Mouse (Mus musculus) kidney, adult 11 months (tissue): ENCODE measurements at regions not wholly inside any gene's neighbourhood (a gene's known extent, or its start where the extent isn't known, plus 50 kb on each side); places are given as distances from the start of the nearest gene placed in this dataset.

Experiments used
- DNase-seq: peaks from one replicate; pipeline ENCODE4 v3.0.0; 2022

DNA sequence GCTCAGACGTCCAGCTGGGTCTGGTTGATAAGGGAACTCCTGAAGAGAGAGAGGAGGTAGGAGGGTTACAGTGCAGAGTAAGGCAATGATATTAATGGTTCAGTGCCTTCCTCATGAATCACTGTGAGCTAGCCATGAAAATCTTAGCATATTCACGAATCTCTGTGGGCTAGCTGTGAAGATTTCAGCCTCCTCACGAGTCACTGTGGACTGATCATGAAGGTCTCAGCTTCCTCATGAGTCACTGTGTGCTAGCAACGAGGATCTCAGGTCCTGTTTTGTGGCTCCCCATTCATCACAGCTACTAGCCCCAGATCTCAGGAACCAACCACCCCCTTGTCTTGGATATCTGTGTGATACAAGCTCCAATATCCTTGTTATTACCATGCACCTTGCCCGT lies 191.4 kb downstream of the Rap2a start:
- no peak for DNase-seq

DNA sequence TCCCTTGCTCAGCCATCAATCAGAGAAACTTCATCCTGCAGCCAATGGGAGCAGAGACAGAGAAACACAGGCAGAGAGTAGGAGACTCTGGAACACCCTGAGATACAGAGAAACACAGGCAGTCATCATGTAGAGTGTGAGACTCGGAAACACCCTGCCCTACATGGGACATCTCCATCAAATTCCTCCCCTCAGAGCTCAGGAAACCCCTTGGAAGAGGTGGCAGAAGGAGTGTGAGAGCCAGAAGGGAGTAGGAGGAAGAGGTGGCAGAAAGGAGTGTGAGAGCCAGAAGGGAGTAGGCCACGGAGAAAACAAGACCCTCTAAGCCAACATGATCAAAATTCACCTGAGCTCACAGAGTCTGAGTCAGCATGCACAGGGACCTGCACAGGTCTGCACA lies 197.5 kb downstream of the Rap2a start:
- no peak for DNase-seq

DNA sequence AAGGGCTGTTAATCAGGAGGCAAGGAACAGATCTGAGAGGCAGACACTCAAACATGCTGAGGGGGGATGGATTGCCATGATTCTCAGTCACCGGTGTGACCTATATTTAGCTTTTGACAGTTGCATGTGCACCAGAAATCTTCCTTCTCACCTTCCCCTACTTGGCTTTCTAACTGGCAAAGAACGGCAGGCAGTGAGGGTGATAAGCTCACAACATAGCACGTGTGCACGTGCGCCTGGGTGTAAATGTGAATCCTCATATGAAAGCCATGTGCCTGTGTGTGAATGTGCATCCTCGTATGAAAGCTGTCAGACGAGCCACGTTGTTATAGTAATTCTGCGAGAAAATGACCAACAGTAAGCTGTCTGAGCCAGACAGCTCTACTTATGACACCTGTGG lies 200.3 kb downstream of the Rap2a start:
- no peak for DNase-seq

DNA sequence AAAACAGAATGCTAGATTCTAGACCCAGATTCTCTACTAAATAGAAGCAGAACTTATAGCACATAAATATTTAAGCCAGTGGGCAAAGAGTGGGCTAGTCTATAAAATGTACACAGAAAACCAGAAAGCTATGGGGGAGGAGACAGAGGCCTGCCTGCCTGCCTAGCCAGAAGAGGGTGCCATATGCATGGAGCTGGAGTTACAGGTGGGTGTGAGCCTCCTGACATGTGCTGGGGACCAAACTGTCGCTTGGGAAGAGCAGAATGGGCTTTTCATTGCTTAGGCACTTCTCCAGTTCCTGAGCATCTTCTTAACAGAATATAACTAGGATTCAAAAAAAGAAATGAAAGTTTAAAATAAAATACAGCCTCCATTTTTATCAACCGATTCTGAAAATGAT lies 200.8 kb downstream of the Rap2a start:
- no peak for DNase-seq

DNA sequence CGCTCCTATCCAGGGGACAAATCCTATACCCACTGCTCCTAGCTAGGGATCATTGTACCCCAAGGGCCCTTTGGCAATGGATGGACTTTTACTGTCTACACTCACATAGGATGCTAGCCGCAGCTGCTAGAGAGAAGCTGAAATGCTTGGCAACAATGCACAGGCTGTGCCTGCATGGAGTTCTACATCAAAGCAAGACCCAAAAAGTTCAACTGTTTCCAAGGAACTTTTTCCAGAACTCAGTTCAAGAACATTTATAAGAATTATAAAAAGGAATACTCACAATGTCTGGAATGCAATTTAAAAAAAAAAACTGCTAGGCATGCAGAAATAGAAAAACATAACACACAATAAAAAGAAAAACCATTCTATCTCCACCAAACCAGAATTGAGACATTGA lies 202.0 kb downstream of the Rap2a start:
- DNase-seq = no peak

DNA sequence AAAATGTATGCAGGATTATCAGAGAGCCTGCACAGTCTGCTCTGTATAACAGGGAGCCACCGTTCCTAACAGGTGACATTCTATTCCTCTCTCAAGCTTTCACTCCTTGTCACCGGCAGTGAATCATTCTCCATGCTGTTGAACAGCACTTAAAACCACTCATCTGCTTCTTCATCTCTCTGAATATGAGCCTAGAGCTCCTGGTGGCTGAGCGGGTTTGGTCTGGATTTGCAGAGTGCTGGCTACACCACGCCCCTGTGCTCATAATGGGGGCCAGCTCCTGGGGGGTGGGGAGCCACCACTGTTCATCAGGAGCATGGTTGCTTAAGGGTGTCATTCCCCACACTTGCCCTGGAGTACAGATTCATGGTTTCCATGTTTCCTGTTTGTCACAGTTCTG lies 207.0 kb downstream of the Rap2a start:
- no peak for DNase-seq

DNA sequence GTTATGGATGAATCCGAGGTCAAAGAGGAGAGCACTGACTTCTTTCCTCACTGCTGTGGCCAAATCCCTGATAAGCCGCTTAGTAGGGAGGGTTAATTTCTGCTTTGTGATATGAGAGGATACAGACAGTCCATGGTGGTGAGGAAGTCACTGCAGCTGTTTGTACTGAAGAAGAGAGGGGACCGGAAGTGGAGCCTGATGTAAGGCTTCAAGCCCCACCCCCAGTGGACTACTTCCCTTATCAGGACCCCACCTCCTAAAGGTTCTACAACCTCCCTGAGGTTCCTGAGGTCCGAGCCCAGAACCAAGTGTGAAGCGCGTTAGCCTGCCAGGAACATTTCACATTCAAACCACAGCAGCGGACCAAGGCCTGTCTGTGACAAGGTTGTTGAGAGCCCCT lies 207.6 kb downstream of the Rap2a start:
- no peak for DNase-seq

DNA sequence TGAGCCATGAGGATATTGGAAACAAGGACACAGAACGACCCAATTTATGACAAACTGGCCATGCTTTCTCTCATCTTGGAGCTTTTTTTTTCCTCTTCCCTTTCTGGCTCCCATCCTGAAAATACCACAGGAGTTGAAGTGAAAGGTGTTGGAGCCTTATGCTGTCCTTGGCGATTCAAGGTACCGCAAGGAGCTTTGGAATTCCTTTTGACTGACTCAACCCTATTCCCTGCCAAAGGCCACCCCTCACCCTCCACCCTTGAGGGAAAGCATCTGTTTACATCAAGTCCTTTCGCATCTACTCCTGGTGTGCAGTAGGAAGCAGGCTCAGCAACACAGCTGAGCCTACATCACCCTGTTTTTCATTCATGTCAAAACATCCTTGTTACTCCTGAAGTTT lies 208.5 kb downstream of the Rap2a start:
- no peak for DNase-seq

DNA sequence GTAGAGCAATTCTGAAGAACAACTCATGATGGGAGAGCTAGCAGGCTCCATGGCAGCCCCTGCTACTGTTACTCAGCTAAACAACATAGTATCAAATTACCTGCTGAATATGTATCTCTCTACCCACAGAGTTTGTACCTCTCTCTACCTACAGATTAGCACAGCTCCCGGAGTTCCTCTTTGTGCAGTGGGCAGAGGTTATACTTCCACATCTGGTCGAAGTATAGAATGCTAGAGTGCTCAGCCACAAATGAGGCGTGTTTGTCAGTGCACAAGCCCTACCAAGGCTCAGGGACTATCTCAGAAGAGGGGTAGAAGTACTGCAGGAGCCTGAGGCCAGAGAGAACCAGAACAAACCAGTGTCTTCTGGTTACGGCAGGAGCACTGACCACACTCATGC lies 211.6 kb upstream of the Ipo5 start:
- DNase-seq = no peak

DNA sequence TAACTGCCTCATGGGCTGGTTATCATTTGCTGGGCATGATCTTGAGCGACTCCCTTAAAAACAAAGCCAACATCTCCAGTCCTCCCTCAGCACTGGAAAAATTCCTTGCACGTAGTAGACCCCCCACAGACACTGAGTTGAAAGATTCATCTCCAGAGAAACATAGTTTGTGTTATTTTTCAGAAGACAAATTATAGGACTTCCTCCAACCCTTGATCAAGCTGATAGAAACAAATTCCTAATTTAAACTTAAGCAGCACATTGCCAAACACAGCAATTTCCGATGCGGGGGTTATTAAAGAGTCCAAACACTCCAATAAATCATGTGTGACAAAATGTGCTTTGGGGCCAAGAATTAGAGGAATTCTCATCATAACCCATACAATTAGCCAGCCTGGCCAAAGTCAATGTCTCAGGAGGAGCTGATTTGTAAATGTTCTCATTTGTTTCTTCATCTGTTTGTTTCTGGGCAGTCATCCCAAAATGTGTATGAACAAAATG lies 205.7 kb upstream of the Ipo5 start:
- no peak for DNase-seq

DNA sequence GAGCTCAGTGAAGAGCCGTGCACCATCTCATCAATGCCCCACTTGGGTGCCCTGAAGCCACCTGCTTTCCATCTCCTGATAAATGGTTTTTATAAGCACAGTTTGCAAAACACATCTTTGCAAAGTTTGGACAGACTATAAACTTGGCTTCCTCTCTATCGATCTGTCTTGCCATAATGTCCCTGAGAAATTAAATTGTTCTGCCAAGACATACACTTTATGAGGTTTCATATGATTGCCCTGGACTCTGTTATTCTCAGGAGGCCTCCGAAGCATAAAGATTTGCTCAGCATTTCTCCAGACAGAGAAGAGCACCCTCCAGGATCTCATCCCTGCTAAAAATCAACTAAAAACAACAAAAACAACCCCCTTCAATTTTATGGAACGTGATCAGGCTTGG lies 200.2 kb upstream of the Ipo5 start:
- DNase-seq = no peak

DNA sequence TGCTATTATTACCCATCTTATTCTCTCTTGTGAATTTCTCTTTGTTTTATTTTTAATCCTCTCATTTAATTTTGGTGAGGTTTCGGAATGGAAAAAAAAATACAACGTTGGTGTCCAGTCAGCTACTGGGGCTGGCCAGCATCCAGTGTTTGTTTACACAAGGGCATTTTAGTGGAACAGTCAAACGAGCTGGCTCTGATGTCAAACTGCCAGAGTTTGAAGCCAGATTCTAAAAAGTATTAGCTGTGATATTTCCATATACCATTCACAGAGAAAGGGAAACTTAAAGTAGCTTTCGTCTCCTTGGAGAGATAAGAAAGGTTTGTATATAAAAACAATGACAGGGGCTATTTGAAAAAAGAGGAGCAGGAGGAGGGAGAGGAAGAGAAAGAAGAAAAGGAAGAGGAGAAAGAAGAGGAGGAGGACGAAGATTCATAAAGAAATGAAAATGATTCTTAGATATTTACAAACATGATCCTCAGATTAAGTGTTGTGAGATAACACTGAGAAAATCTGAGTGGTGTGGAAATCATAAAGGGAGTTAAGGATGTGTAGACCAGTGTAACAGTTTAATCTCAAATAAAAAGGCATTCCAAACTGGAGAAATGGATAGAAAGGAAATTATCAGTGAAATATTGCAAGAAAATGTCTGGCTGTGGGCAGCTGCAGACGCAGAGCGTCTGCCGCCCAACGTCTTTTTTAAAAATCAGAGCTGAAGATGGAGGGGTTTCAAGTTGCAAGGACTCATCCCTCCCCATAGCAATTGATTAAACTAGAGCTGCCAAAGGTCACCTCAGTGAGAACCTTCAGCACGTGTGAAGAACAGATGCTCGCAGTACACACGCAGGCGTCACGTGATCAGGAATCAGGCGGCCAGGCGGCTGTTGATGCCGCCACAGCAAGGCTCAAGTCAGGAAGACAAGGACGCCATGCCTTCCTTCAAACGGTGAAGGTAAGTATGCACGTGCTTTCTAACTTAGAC lies 190.3 kb upstream of the Ipo5 start:
- DNase-seq = peak; percentile 25

DNA sequence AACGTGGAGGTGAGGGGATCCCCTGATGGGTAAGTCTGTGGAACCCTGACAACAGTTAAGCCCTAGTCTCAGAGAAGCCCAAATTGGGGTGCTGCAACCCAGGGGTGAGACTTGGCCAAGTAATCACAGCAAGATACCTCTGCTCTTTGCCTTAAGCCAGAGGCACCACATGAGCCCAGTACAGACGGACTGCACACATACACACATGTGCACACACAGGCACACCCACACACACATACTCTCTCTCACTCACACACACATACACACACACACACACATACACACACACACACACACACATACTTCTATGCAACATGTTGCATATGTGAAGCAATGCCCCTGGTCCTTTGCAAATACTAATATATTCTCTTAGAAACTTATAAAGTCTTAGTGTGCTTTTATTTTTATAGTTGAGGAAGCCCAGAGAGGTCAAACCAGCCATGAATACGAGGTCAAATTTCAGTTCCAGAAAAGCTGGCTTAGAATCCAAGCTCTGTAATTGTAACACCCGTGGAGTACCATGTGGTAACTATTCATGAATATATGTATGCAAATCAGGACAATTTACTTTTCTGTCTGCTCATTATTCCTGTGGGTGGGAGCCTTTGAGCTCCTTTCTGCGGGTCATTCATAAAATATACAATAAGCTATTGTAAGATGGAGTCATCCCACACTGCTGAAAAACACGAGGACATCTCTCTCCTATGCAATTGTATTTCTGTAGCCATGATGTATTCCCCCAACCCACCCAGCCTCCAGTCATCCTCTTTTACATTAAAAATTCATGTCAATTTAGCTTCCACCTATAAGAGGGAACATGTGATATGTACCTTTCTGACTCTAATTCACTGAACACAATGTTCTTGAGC lies 189.2 kb upstream of the Ipo5 start:
- DNase-seq = no peak

DNA sequence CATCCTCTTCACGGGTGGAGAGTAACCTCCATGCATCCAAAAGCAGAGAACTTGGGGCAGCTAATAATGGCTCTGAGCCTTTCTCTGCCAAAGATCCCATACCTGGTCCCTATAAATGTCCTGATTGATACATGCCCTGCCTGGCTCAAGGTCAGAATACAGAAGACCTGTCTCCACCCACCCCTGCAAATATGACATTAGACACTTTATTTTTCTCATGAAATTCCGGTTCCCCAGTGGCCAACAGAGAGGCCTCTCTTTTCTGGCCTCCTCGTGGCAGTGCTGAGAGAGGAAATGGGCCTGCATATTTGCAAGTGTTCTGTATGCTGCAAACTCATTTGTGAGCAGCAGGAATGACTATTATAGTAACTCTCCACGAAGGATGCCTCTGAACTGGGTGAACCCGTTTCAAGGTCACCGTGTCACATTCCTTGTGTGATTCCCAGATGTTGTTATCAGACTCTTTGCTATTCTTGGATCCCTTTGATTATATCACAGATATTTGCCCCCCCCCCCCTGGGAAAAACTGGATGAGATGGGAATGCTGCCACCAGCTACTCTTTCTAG lies 188.4 kb upstream of the Ipo5 start:
- peak; percentile 18 for DNase-seq

DNA sequence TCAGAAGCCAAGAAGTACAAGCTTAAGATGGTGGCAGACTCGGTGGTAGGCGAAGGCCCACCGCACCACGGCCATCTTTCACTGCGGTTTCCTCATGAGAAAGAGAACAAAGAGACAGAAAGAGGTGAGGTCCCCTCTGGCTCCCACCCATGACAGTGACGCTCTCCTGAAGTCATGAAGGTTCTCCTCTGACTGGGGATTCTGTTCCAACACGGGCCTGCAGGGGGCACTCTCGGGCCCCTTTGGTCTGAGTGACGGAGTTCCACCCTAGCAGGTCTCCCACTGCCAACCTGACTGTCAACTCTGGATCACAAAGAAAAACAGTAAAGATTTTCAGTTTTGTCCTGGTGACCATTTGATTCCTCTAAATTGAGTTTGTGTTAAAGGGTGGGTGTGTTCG lies 182.9 kb upstream of the Ipo5 start:
- DNase-seq = no peak

DNA sequence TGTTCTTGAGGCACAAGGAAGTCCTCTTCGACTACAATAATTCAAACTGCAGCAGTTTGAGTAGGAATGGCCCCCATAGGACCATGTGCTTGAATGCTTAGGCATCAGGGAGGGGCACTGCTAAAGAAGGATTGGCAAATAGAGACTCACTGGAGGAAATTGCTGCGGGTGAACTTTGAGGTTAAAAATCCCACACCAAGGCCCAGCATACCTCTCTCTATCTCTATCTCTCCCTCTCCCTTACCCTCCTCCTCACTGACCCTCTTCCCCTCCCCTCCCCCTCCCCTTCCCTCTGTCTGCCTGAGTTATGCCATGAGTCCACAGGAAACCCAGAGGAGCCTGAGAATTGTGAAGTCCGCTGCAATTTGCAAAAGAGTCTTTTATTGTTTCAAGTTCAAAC lies 180.8 kb upstream of the Ipo5 start:
- DNase-seq = no peak

DNA sequence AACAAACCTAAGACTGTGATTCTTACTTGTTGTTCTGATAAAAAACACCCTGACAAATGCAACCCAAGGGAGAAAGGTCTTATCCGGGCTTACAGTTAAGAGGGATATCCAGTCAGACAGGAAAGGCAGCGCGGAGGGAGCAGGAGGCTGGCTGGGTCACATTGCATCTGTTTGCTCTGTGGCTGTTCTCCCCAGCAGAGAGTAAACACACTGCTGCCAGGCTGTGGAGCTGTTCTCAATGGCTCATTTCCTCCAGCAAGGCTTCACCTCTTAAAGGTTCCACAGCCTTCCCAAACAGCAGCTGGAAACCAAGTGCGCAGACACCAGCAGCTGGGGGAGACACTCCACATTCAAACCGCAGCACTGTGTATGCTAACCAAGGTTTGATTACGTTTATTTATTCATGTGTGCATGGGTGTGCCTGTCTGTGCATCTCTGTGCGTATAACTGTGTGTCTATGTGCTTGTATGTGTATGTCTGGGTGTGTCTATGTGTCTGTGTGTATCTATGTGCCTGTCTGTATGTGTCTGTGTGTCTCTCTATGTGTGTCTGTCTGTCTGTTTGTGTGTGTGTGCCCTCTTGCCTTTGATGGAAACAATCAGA lies 179.2 kb upstream of the Ipo5 start:
- DNase-seq = no peak

DNA sequence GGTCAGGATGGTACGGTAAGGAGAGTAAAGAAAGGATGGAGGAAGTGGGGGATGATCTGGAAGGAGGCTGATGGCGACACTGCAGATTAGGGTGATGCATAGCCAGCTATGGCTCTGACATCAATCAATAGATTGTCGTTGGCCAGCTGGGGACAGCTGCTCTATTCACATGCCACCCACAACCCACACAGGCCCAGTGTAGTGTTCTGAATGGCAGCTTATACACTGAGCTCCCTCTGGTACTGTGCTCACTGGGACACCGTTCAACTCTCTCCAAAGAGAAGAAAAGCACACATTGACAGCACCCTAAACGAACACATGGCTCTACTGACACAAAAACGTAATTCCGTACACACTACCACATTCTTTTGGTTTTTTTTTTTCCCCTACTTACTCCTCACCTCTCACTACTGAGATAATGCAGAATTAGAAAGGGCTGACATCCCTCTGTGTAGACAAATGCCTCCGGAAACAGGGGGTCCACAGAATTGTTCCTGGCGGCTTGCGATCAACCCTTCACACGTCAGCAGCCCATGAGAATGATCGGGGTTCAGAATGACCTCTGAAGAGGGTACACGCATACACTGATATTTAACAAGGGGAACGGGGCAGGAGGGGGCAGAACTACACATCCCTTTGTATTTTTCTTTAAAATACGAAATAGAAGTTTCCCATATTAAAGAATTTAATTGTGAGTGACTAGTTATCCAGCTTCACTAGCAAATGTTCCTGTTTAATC lies 178.5 kb upstream of the Ipo5 start:
- DNase-seq = no peak

DNA sequence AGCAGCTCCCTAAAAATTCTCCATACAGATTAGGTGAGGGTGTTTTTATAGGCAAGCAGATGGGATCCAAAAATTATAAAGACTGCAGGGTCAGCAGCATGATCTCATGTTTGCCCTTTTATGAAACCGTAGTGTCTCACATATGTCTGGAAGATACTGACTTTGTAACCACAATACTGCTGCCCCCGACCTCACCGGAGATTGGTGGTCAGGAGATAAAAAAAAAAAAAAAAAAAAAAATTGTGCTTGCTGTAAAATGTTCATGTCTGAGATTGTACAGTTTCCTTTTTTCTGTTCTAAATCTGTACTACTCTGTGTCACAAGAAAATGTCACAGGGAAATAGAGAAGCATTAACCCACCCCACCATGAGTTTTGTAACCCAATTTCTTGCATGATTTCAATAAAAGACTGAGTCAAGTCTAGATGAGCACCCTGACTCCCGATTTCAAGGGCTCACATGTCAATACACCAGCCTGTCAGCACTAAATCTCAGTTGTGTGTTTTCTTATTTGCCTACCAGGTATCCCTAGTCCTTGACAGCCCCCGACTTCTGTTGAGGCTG lies 169.5 kb upstream of the Ipo5 start:
- no peak for DNase-seq

DNA sequence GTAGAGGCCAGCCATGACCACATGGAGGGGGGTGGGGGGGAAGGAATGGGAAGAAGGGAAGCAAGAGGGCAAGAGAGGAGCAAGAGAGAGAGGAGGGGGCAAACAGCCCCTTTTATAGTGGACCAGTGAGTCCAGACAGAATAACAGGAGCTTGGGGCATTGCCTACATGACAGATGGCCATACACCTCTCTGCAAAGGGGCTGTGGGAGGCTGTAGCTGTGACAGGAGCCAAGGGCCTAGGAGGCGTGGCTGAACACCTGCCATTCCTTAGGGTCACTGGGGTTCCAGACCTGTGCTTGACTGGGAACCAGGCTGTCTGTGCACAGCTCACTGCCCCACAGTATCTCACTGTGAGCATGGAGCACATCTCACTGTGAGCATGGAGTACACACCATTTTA lies 157.0 kb upstream of the Ipo5 start:
- no peak for DNase-seq

DNA sequence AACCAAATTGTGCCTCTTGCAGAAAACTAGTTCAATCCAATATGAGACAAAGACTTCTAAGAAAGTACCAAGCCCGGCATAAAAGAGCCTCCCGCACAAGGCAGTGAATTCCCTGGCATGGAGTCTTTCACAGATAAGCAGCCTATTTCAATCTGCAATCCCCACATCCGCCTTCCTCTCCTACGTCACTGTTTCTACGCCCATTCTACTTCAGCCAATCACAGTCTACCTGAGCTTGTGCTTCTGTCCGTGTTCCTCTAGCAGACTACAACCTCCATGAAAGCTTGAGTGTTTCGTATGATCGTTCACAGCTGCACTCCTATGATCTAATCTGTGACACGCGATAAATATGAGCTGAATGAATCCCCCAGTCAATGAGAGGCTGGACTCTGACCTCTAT lies 155.6 kb upstream of the Ipo5 start:
- no peak for DNase-seq
